Mouse (Mus musculus): ENCODE data around the gene Mief1. TPM values are rescaled to one million over a fixed set of nuclear protein-coding genes. Genes with fewer than 3 reads are reported as not detected.
A peak's percentile ranks its signal among the peaks of the same experiment; 100 is the strongest.

Gene Mief1
- polyA plus RNA-seq, 1 experiment from 2014 or later, result 41.7 TPM

GRCm38 (mm10) chr15:80235535-80235934 is 1.7 kb downstream of the Mief1 start, which contains the start of gene AC140267.1:
AC140267.1 (plus strand) TSS chr15:80235835.
- H3K9me3 ChIP-seq (ENCODE audit: control insufficient read depth, low read length), result no peaks in the 10 kb centered on the region
- H3K27me3 ChIP-seq (ENCODE audit: control insufficient read depth, insufficient read depth, low read length), result no peaks in the 10 kb centered on the region
- H3K4me1 ChIP-seq (ENCODE audit: control insufficient read depth, insufficient read depth, low read length), result peaks cover 6% of the 10 kb centered on the region; the same call in 1 of the 2 replicates
- H3K9ac ChIP-seq (replicated peaks; ENCODE audit: low read length), result peak within 1 kb of the TSS; percentile 76
- no peak within 1 kb of the TSS for H3K27ac ChIP-seq (replicated peaks; ENCODE audit: low read depth, low read length)
- ATAC-seq (ENCODE audit: low FRiP score, low TSS enrichment) (no peak), DNase-seq (no peak)
- WGBS, result 98% methylated on average over 9 of the region's 9 CpGs
- peak within 1 kb of the TSS; percentile 92 for H3K4me2 ChIP-seq (ENCODE audit: low read length)
- peak within 1 kb of the TSS; percentile 88 for H3K4me3 ChIP-seq (replicated peaks; ENCODE audit: low read depth, low read length)
- peaks cover 41% of the 10 kb centered on the region for H3K36me3 ChIP-seq (ENCODE audit: control insufficient read depth, insufficient read depth, low read length)

GRCm38 (mm10) chr15:80248135-80248534 is 14.3 kb downstream of the Mief1 start:
- peaks cover 81% of the 10 kb centered on the region for H3K36me3 ChIP-seq (ENCODE audit: control insufficient read depth, insufficient read depth, low read length)
- H3K4me1 ChIP-seq (ENCODE audit: control insufficient read depth, insufficient read depth, low read length), result no peaks in the 10 kb centered on the region
- H3K27me3 ChIP-seq (ENCODE audit: control insufficient read depth, insufficient read depth, low read length), result no peaks in the 10 kb centered on the region
- ATAC-seq (ENCODE audit: low FRiP score, low TSS enrichment), result no peak
- H3K4me2 ChIP-seq (ENCODE audit: low read length), result no peak overlapping the region
- DNase-seq, result no peak
- H3K9me3 ChIP-seq (ENCODE audit: control insufficient read depth, low read length), result no peaks in the 10 kb centered on the region
- H3K27ac ChIP-seq (replicated peaks; ENCODE audit: low read depth, low read length), result no peak overlapping the region
- 93% methylated on average over 12 of the region's 12 CpGs for WGBS
- no peak overlapping the region for H3K4me3 ChIP-seq (replicated peaks; ENCODE audit: low read depth, low read length)
- H3K9ac ChIP-seq (replicated peaks; ENCODE audit: low read length), result no peak overlapping the region

DNA sequence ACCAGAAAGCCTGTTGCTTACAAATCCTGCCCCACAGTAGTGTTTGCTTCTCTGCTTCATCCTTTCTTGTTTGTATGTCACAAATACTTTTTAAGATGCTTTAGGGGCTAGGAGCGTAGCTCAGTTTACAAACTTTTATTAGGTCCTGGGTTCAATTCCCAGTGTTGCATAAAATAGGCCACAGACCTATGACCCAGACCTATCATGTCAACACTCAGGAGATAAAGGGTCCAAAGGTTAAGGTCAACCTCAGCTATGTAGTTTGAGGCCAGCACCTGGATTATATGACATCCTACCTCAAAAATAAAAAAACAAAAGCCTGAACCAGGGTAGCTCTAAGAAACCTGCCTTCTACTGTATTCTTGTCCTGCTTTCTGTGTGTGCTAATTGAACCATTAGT is 14.8 kb downstream of the Mief1 start:
- DNase-seq (no peak), ATAC-seq (ENCODE audit: low FRiP score, low TSS enrichment) (no peak)
- Histone ChIP-seq H3K4me2 (ENCODE audit: low read length) (no peak overlapping the region), H3K4me1 (ENCODE audit: control insufficient read depth, insufficient read depth, low read length) (0 out of 2 replicates have a peak, but pooled peaks cover under 1% of the 10 kb centered on the region), H3K36me3 (ENCODE audit: control insufficient read depth, insufficient read depth, low read length) (peaks cover 77% of the 10 kb centered on the region), H3K9ac (replicated peaks; ENCODE audit: low read length) (no peak overlapping the region), H3K27me3 (ENCODE audit: control insufficient read depth, insufficient read depth, low read length) (no peaks in the 10 kb centered on the region), H3K27ac (replicated peaks; ENCODE audit: low read depth, low read length) (no peak overlapping the region), H3K9me3 (ENCODE audit: control insufficient read depth, low read length) (no peaks in the 10 kb centered on the region), H3K4me3 (replicated peaks; ENCODE audit: low read depth, low read length) (no peak overlapping the region)
- WGBS, result 97% methylated on average over 1 of the region's 1 CpGs

DNA sequence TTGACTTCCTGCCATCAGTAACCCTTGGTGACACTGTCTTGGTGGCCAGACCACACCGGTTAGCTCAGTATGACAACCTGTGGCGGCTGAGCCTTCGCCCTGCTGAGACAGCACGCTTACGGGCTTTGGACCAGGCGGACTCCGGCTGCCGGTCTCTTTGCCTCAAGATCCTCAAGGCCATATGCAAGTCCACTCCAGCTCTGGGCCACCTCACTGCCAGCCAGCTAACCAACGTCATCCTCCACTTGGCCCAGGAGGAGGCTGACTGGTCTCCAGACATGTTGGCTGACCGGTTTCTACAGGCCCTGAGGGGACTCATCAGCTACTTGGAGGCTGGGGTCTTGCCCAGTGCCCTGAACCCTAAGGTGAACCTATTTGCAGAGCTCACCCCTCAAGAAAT is 15.9 kb downstream of the Mief1 start:
- ATAC-seq (ENCODE audit: low FRiP score, low TSS enrichment) (no peak), DNase-seq (no peak)
- H3K4me2 ChIP-seq (ENCODE audit: low read length), result no peak overlapping the region
- H3K27me3 ChIP-seq (ENCODE audit: control insufficient read depth, insufficient read depth, low read length), result no peaks in the 10 kb centered on the region
- no peak overlapping the region for H3K9ac ChIP-seq (replicated peaks; ENCODE audit: low read length)
- WGBS, result 95% methylated on average over 10 of the region's 10 CpGs
- no peak overlapping the region for H3K4me3 ChIP-seq (replicated peaks; ENCODE audit: low read depth, low read length)
- peaks cover 71% of the 10 kb centered on the region for H3K36me3 ChIP-seq (ENCODE audit: control insufficient read depth, insufficient read depth, low read length)
- H3K4me1 ChIP-seq (ENCODE audit: control insufficient read depth, insufficient read depth, low read length), result peaks cover 9% of the 10 kb centered on the region; the same call in 1 of the 2 replicates
- no peaks in the 10 kb centered on the region for H3K9me3 ChIP-seq (ENCODE audit: control insufficient read depth, low read length)
- H3K27ac ChIP-seq (replicated peaks; ENCODE audit: low read depth, low read length), result no peak overlapping the region

GRCm38 (mm10) chr15:80250586-80250985 is 16.8 kb downstream of the Mief1 start:
- Histone ChIP-seq H3K9me3 (ENCODE audit: control insufficient read depth, low read length) (no peaks in the 10 kb centered on the region), H3K4me3 (replicated peaks; ENCODE audit: low read depth, low read length) (no peak overlapping the region), H3K36me3 (ENCODE audit: control insufficient read depth, insufficient read depth, low read length) (peaks cover 65% of the 10 kb centered on the region), H3K27me3 (ENCODE audit: control insufficient read depth, insufficient read depth, low read length) (no peaks in the 10 kb centered on the region), H3K27ac (replicated peaks; ENCODE audit: low read depth, low read length) (no peak overlapping the region), H3K9ac (replicated peaks; ENCODE audit: low read length) (no peak overlapping the region), H3K4me2 (ENCODE audit: low read length) (no peak overlapping the region), H3K4me1 (ENCODE audit: control insufficient read depth, insufficient read depth, low read length) (peaks cover 9% of the 10 kb centered on the region; the same call in 1 of the 2 replicates)
- no peak for ATAC-seq (ENCODE audit: low FRiP score, low TSS enrichment)
- 94% methylated on average over 6 of the region's 6 CpGs for WGBS
- DNase-seq, result no peak

DNA sequence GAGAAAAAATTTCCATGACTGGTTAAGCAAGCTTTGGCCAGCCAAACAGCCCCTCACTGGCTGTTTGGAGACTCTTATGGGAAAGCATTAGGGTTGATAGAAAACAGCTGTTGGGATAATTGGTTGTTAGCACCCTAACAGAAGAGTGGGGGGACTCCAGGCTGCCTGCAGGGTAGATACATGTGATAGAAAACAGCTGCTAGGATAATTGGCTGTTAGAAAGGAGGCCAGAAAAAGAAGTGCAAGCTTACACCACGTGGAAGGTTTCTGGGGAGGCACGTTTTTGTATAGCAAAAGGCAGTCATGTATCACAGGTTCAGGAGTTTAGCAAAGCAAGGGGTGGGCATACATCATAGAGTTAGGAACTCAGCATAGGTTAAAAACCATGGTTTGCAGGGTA is 19.7 kb downstream of the Mief1 start:
- H3K9ac ChIP-seq (replicated peaks; ENCODE audit: low read length), result no peak overlapping the region
- peaks cover 21% of the 10 kb centered on the region for H3K4me1 ChIP-seq (ENCODE audit: control insufficient read depth, insufficient read depth, low read length)
- H3K27ac ChIP-seq (replicated peaks; ENCODE audit: low read depth, low read length), result peak overlapping the region; percentile 100; the same call in 1 of the 2 replicates
- 49% methylated on average over 2 of the region's 2 CpGs for WGBS
- H3K4me3 ChIP-seq (replicated peaks; ENCODE audit: low read depth, low read length), result no peak overlapping the region
- ATAC-seq (ENCODE audit: low FRiP score, low TSS enrichment), result no peak
- no peak for DNase-seq
- H3K36me3 ChIP-seq (ENCODE audit: control insufficient read depth, insufficient read depth, low read length), result peaks cover 60% of the 10 kb centered on the region
- no peaks in the 10 kb centered on the region for H3K9me3 ChIP-seq (ENCODE audit: control insufficient read depth, low read length)
- no peak overlapping the region for H3K4me2 ChIP-seq (ENCODE audit: low read length)
- no peaks in the 10 kb centered on the region for H3K27me3 ChIP-seq (ENCODE audit: control insufficient read depth, insufficient read depth, low read length)

GRCm38 (mm10) chr15:80254207-80254606 is 20.4 kb downstream of the Mief1 start:
- Histone ChIP-seq H3K9me3 (ENCODE audit: control insufficient read depth, low read length) (no peaks in the 10 kb centered on the region), H3K27ac (replicated peaks; ENCODE audit: low read depth, low read length) (peak overlapping the region; percentile 100), H3K36me3 (ENCODE audit: control insufficient read depth, insufficient read depth, low read length) (peaks cover 60% of the 10 kb centered on the region), H3K4me2 (ENCODE audit: low read length) (peak overlapping the region; percentile 98), H3K27me3 (ENCODE audit: control insufficient read depth, insufficient read depth, low read length) (no peaks in the 10 kb centered on the region), H3K9ac (replicated peaks; ENCODE audit: low read length) (peak overlapping the region; percentile 73), H3K4me3 (replicated peaks; ENCODE audit: low read depth, low read length) (peak overlapping the region; percentile 100), H3K4me1 (ENCODE audit: control insufficient read depth, insufficient read depth, low read length) (peaks cover 21% of the 10 kb centered on the region)
- no peak for DNase-seq
- WGBS, result 61% methylated on average over 6 of the region's 6 CpGs
- no peak for ATAC-seq (ENCODE audit: low FRiP score, low TSS enrichment)

DNA sequence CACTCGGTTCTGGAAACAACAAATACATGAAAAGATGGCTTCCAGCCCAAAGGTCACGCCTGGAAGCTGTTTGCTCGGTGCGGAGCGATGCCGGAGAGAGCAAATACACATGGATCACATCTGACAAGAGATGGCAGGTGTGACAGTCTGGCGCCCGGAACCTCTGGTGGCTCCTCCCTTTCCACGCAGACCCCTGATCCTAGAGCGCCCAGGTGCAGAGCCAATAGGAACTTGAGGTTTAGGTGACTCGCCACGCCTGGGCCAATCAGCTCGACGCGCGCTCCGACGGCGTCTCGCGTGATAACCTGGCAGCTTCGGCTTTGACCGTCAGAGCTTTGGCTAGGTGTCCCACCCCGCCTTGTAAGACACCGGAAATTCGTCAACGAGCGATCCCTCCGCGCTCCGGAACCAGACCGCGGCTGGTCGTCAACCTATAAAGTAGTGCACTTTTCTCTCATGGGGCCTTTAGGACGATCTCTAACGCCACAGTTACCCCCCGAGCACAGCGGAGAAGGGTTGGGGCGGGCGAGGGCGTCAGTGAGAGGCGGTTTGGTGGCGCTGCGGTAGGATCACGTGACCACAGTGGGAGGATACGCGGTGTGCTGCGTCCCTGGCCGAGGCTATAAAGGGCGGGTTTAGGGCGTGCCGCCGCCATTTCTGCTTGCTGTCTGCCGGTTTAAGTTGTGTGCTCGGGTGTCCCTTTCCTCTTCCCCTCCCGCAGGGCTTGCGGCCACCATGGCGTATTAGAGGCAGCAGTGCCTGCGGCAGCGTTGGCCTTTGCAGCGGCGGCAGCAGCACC is 21.2 kb downstream of the Mief1 start, which contains the start of gene Atf4:
Atf4 (plus strand) TSS at position 338 of the 799 bp plus-strand sequence.
- Histone ChIP-seq H3K4me1 (ENCODE audit: control insufficient read depth, insufficient read depth, low read length) (peaks cover 21% of the 10 kb centered on the region), H3K9me3 (ENCODE audit: control insufficient read depth, low read length) (no peaks in the 10 kb centered on the region), H3K27me3 (ENCODE audit: control insufficient read depth, insufficient read depth, low read length) (no peaks in the 10 kb centered on the region), H3K4me3 (replicated peaks; ENCODE audit: low read depth, low read length) (peak within 1 kb of the TSS; percentile 100), H3K27ac (replicated peaks; ENCODE audit: low read depth, low read length) (peak within 1 kb of the TSS; percentile 100), H3K9ac (replicated peaks; ENCODE audit: low read length) (peak within 1 kb of the TSS; percentile 100), H3K4me2 (ENCODE audit: low read length) (peak within 1 kb of the TSS; percentile 98), H3K36me3 (ENCODE audit: control insufficient read depth, insufficient read depth, low read length) (peaks cover 60% of the 10 kb centered on the region)
- ATAC-seq (ENCODE audit: low FRiP score, low TSS enrichment) (peak; percentile 97), DNase-seq (peak; percentile 100)
- WGBS, result under 1% methylated on average over 62 of the region's 62 CpGs

All from midbrain, embryonic 14.5 days (tissue).